Mouse (Mus musculus) mature B cell (primary cell): ENCODE results near the gene Adar.

Source experiments
- in situ Hi-C: fragments of 300-500 bp; cut with MboI; formaldehyde crosslinking; loops from 2 replicates; pipeline ENCODE4 v1.14.3; 2019

The Adar gene

GRCm38 (mm10) chr3:89730350-89731331 lies 15.8 kb downstream of the Adar start:
- in situ Hi-C loops, result no loop called here

- in situ Hi-C loops, result no loop called here
Observed at GRCm38 (mm10) chr3:89732091-89732490, 17.3 kb downstream of the Adar start.

- in situ Hi-C loops, result no loop called here
Observed at GRCm38 (mm10) chr3:89738509-89738908, 23.7 kb downstream of the Adar start.

GRCm38 (mm10) chr3:89752307-89752706 lies 37.5 kb downstream of the Adar start:
- in situ Hi-C loops, result no loop called here

GRCm38 (mm10) chr3:89755283-89755682 lies 40.5 kb downstream of the Adar start:
- in situ Hi-C loops, result no loop called here

GRCm38 (mm10) chr3:89757851-89758250 lies 43.0 kb downstream of the Adar start:
- in situ Hi-C loops, result no loop called here

- in situ Hi-C loops, result no loop called here
Observed at GRCm38 (mm10) chr3:89759786-89760185, 45.0 kb downstream of the Adar start.

- in situ Hi-C loops, result no loop called here
Observed at GRCm38 (mm10) chr3:89764119-89764724, 49.4 kb downstream of the Adar start, which contains the start of gene Chrnb2. Gene Chrnb2, minus strand, starts transcription at chr3:89764632.

GRCm38 (mm10) chr3:89769584-89769983 lies 54.8 kb downstream of the Adar start:
- in situ Hi-C loops, result no loop called here

GRCm38 (mm10) chr3:89770425-89771002 lies 55.7 kb downstream of the Adar start:
- in situ Hi-C loops, result no loop called here

GRCm38 (mm10) chr3:89772588-89772967 lies 57.8 kb downstream of the Adar start:
- in situ Hi-C loops, result no loop called here

- in situ Hi-C loops, result no loop called here
Observed at GRCm38 (mm10) chr3:89772968-89773709, 58.3 kb downstream of the Adar start, which contains the start of gene Ube2q1. Gene Ube2q1, plus strand, starts transcription at chr3:89773616.

- in situ Hi-C loops, result no loop called here
Observed at GRCm38 (mm10) chr3:89773740-89774211, 59.0 kb downstream of the Adar start.

- in situ Hi-C loops, result no loop called here
Observed at GRCm38 (mm10) chr3:89774236-89774960, 59.6 kb downstream of the Adar start.

GRCm38 (mm10) chr3:89776001-89776400 lies 61.2 kb downstream of the Adar start:
- in situ Hi-C loops, result no loop called here

GRCm38 (mm10) chr3:89780102-89780501 lies 65.3 kb downstream of the Adar start:
- in situ Hi-C loops, result loop anchor here (10.0 kb wide), 1 partner anchor 75 kb away; no protein-coding TSS in a partner anchor

- in situ Hi-C loops, result loop anchor here (10.0 kb wide), 1 partner anchor 73 kb away; no protein-coding TSS in a partner anchor
Observed at GRCm38 (mm10) chr3:89781640-89782039, 66.8 kb downstream of the Adar start.

- in situ Hi-C loops, result loop anchor here (10.0 kb wide), 1 partner anchor 70 kb away; no protein-coding TSS in a partner anchor
Observed at GRCm38 (mm10) chr3:89784991-89785753, 70.3 kb downstream of the Adar start.

- in situ Hi-C loops, result loop anchor here (10.0 kb wide), 1 partner anchor 69 kb away; no protein-coding TSS in a partner anchor
Observed at GRCm38 (mm10) chr3:89786275-89786674, 71.5 kb downstream of the Adar start.
